Mouse (Mus musculus) layer of hippocampus, adult 8-10 months (tissue): Measurements from ENCODE around the gene Slc24a2. TPM values are rescaled to one million over a fixed set of nuclear protein-coding genes. Genes with fewer than 3 reads are reported as not detected.
A peak's percentile ranks its signal among the peaks of the same experiment; 100 is the strongest.

Experiments used
- DNase-seq, 2 experiments: peaks; one replicate each; pipeline ENCODE4 v3.0.0; 2022; ENCODE audit warnings: low spot score in 2 of 2
- total RNA-seq, 4 experiments: library from RNA; stranded (reverse); gene quantifications; 2 replicates each; pipeline ENCODE4 v1.2.4; 2022

Gene Slc24a2
- 100 to 1,000 TPM; 327 to 399 (median 357) TPM for total RNA-seq

GRCm38 (mm10) chr4:87229960-87230551 is at the start of gene Slc24a2:
Gene Slc24a2 (minus strand): TSS chr4:87230477.
- DNase-seq: peak in 1 of 2 experiments; percentile 64

- DNase-seq: no peak
Observed at GRCm38 (mm10) chr4:87274825-87275224, 44.5 kb upstream of the Slc24a2 start.

DNA sequence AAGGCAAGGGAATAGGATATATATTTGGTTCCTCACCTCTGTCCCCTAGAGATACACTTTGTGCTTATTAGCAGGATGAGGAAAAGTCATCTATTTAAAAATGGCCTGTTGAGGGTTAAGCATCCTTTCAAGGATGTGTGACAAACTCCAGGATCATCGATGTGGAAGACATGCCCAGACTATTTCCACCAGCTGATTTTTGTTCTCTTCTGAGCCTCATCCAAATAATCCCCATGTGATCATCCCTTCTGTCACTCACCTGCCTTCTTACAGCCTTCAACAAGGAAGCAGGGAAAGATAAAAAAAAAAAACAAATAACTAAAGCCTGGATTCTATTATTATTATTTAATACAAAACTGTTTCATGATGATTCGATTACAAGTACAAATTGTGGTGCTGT is 44.0 kb upstream of the Slc24a2 start:
- DNase-seq: no peak

DNA sequence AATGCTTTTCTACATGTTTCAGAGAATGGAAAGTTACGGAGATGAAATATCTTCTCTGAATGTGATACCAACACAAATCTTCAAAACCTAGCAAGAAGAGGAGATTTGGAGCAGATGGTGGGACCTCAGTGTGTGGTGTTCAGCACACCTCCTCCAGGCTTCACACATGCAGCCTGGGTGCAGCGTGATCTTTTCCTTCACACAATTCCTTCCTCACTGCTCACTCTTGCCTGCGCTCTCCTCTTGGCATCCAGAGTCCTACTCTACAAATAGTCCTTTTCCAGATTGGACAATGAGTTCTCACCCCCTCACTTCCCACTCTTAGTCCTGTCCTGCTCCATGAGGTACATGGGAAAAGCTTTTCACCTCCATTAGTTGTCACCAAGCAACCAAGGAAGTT is 43.2 kb upstream of the Slc24a2 start:
- no peak for DNase-seq

DNA sequence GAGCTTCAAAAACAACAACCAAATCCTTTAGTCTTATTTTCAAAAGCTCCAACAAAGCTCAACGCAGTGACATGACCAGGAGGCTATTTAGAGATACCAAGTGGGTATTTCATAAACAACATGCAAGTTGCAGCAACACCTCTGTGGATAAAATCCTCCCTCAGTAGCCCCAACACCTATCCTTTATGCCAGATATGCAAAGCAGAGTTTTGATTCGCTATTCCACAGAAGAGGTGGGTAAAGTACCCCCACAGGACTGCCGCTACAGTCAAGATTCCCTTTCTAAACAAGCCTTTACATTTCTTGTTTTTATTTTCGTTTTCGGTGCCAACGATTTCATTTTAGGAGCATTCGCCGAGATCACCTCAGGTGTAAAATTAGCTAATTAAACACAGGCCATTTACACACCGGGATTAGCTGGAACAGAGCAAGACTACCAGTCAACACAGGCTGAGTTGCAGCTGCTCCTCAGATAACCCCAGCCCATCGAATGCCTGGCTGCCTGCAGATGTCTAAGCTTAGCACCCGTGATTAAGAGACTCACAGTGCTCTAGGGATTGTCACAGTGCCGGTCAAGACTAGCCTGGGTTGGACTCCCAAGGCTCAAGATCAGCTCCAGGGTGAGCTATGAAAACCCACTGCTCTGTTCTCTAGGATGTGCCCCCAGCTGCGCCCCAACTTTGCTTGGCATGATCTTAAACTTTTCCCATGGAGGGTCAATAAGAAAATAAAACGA is 885 bp downstream of the Slc24a2 start:
- DNase-seq: peak in 1 of 2 experiments; percentile 42

- no peak for DNase-seq
Observed at GRCm38 (mm10) chr4:87221586-87221985, 8.7 kb downstream of the Slc24a2 start.

DNA sequence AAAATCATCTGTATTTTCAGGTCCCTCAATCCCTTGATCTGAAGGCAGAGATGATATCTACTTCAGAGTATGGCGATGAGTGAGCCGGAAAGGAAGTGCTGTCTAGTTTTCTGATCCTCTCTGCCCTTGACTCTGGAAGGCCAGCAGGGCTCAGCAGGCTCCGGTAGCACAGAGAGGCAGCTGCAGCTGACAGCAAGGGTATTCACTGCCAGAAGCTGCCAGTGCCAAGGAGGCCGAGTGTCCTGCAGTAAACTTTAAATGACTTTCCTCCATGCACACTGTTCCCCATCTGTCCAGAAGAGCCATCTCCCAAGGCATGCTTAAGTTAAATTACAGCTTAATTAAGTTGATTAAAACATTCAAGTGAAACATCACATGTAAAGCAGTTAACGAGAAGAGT is 12.1 kb downstream of the Slc24a2 start:
- DNase-seq: no peak

GRCm38 (mm10) chr4:87211344-87211978 is 18.8 kb downstream of the Slc24a2 start:
- no peak for DNase-seq

DNA sequence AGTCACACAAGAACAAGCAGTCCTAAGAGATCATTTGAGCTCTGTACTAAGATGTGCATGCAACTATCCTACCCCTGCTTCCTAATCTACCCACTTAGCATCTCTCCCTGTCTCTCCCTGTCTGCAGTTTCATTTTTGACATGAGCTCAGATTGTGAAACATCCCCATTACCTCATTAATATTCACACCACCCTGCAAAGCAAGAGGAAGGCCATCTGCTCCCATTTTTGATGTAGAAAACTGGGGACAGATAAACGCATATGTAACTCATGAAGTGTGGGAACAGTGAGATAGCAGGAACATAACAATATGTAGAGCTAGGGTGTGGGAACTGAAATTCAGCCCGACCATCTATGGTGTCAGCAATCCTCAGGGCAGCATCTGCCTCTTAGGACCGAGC is 19.7 kb downstream of the Slc24a2 start:
- peak; percentile 55 to 67 for DNase-seq

DNA sequence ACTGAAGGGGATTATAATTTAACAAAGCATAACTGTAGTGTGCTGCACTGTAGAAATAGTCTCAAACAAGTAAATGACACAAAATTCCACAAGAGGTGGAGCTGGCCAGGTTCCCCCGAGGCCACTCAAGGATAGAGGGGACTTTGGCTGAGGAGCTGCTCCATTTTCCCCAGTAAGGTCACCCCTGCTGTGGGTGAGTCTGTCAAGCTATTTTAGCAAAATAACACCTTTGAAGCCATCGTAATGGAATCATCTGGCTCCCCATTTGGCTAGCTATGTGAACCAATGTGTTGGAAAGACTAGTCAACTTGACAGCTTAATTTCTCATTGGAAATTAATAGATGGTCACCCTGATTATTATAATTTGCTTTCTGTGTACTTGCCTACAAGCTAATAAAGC is 28.2 kb downstream of the Slc24a2 start:
- DNase-seq: no peak

- no peak for DNase-seq
Observed at GRCm38 (mm10) chr4:87201229-87201628, 29.0 kb downstream of the Slc24a2 start.

DNA sequence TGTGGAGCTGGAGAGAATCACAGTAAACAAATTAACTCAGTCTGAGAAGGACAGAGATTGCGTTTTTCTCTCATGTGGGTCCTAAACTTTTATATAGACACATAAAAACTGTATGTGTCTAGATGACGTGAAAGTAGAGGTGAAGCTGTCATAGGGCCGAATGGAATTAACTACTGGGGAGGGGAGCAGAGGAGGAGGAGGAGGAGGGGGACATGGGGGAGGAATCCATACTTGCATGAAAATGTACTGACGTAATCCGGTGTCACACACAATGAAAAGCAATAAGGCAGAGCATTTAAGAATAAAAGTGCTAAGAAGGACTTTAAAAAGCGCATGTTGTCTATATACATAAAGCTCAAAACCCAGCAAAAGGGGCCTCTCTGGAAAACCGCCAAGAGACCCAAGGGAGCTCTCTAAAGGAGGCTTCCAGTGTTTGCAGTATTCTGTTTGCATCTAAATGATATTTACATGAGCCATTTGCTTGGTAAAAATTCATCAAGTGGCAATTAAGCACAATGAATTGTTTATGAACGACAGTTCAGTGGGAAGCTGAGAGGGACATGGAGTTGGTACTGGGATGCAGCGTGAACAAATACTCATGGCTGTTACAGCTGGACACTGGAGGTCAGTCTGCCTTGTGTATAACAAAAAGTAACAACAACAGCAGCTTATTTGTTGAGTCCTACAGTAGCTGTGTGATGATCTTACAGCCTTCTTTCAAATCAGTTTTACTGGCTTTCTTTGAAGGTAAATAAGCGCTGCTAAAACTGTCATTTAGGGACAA is 45.9 kb downstream of the Slc24a2 start:
- no peak for DNase-seq

DNA sequence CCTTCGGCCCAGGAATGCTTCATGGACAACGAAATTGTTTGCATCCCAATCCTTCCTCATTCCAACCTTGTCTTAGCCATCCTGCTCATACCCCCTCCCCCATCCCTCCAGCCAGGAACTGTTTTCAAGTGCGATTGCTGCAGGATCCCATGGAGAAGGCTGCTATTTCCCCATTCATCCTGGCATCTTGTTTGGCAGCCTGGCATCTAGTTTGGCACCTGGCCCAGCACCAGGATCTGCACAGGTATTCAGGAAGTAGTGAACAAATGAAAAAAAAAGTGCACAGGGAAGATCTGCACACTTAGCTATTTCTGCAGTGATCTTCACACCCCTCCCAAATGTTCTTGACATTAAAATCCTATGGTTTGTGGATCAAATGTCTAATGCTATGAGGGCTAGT is 53.2 kb downstream of the Slc24a2 start:
- no peak for DNase-seq

DNA sequence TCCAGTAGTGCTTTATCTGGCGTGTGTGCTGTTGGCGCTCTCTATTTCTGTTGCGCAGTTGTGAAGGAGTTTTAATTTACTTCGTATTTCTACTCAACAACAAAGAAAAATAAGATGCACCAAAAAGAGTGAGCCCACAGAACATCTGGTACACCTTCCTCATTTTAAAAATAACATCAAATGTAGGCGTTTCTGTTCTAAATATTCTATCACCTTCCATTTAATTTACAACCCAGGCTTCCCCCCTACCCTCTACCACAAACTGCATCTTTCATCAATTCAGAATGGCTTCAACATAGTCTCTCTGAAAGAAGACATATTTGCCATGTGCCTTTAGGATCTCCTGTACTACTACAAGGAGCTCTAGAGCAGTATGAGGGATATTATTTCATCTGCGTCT is 66.3 kb downstream of the Slc24a2 start:
- no peak for DNase-seq

DNA sequence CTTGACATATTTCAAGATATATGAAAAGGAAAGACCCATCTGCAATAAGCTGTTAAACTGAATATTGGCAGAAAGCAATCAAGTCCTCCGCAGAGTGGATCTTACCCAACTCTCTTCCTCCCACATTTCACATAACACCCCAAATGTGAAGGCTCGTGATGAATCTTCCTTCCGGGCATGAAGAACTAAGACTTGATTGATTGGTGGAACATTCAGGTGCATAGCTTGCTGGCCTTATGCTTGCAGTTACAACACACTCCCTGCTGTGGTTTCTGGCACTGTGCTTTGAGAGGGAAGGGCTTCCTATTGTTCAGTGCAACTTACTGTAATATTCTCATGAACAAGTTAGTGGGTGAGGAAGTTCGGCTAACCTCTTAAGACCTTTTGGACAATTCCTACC is 72.2 kb downstream of the Slc24a2 start:
- DNase-seq: peak in 1 of 2 experiments; percentile 46

DNA sequence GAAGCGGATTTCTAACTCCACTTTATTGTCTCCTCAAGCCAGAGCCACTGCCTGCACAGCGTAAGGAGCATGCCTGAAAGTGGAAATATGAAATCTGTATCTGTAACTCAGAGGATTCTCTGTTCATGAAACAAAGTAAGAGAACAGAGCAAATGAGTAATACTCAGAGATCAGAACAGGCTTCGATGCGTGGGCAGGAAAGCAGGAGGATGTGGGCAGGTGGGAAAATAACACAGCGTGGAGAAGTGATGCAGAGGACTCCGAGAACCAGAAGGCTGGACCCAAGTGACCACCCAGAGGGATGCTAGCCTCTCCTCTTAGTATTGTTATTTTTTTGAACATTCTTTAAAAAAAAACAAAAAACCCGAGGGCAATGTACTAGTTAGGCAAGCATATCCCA is 78.3 kb downstream of the Slc24a2 start:
- DNase-seq: peak; percentile 44 to 47

- DNase-seq: no peak
Observed at GRCm38 (mm10) chr4:87149584-87149983, 80.7 kb downstream of the Slc24a2 start.

DNA sequence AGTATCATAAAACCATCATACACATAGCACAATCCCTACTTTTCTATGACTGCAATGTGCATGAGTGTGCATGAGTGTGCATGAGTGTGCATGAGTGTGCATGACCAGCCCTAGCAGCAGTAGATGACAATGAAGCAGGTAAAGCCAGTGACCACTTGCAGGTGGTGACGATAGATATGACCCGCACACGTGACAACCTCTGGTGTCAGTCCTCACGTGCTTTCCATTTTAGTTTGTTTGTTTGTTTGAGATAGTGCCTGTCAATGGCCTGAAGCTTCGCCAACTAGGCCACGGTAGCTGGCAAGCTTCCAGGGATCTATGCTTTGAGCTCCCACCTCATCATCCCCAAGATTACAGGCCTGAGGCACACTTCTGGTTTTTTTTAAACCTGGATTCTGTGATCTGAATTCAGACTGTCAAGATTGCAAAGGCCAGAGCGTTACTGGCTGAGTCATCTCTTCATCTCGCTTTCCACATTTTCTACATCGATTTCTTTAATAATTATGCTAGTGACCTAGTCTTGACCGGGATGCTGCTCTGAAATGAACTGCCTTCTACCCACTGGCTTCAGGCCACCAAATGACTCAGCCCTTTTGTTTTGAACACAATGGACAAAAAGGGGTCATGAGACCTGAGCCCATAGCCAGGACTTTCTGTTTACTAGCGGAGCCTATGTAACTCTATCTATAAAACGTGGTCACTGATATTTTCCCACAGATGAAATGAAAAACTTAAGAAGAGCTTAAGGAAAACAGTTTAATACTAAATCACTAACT is 88.5 kb downstream of the Slc24a2 start:
- DNase-seq: peak; percentile 41 to 70

DNA sequence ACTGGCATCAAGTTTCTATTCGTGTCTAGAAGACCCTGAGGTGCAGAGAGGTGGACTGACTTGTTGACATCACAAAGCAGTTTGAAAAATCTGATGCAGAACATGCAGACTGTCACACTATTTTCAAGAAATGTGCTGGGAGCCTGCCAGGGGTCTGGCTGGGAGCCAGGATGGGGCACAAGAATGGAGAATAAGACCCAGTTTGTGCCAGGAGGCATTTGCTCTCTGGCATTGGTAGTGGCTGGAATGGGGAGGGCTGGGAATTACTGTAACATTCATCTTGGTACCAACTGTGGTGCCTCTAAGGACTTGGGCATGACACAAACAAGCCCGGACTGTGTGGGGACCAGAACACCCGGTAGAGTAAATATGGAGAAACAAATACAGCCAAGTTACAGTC is 89.4 kb downstream of the Slc24a2 start:
- peak; percentile 46 to 65 for DNase-seq

DNA sequence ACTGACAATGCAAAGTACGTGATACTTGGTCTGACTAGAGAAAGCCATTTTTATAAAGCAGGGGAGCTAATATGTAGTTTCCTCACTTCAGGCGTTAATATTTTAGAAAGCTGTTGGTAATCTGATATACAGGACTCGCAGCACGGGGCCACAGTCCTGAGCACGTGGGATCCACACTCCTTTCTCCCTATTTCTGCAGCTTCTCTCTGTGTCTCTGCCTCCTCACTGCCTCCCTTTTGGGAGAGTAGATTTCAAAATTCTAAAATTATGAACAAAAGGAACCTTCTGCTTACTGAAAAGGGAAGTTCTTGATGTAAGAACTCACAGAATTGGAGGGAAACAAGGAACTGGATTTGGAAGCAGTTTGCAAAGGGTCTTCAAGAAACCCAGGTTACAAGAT is 97.8 kb downstream of the Slc24a2 start:
- DNase-seq: no peak

DNA sequence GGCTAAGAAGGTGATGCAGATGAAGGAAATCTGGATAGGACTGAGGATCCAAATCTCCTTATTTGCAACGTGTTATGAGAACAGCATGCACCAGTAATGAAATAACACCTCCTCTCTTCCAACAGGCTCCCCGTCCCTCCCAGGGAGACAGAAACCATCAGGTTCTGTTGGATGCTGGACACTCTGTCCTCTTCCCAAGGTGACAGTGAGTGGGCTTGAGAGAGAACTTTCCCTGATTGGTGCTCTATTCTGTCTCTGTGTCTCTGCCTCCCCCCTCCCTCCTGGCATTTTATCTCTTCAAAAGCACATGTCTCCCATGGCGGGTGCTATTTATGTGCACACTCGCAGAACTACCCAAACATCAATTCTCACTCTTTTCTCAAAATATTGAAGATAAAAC is 103.5 kb downstream of the Slc24a2 start:
- peak; percentile 40 to 43 for DNase-seq
